Mouse (Mus musculus): ENCODE data around the gene Prss16. TPM values are rescaled to one million over a fixed set of nuclear protein-coding genes. Genes with fewer than 3 reads are reported as not detected.
A peak's percentile ranks its signal among the peaks of the same experiment; 100 is the strongest.

Prss16 gene
- total and polyA plus RNA-seq, 2 experiments from 2014 or later: not detected

- peaks cover 2% of the 10 kb centered on the region; the same call in 1 of the 2 replicates for H3K9me3 ChIP-seq (ENCODE audit: low read length)
- ATAC-seq (peak; percentile 86), DNase-seq (ENCODE audit: low spot score) (peak; percentile 83)
- no peak overlapping the region for H3K9ac ChIP-seq (replicated peaks; ENCODE audit: low read length)
- H3K36me3 ChIP-seq (ENCODE audit: insufficient read depth, low read length): no peaks in the 10 kb centered on the region
- no peaks in the 10 kb centered on the region for H3K4me1 ChIP-seq (ENCODE audit: insufficient read depth, low read length)
- TF ChIP-seq CTCF (IDR thresholded peaks at IDR 0.05; ENCODE audit: low read depth): no peak
- no peak overlapping the region for H3K4me3 ChIP-seq (ENCODE audit: low read length)
- H3K27me3 ChIP-seq (ENCODE audit: insufficient read depth, low read length): peaks cover 71% of the 10 kb centered on the region
- no peak overlapping the region for H3K27ac ChIP-seq
- 18% methylated on average over 27 of the region's 27 CpGs for WGBS
- no peak overlapping the region for H3K4me2 ChIP-seq (ENCODE audit: low read depth, low read length)
Observed at GRCm38 (mm10) chr13:22015479-22016450, 6.2 kb upstream of the Prss16 start.

GRCm38 (mm10) chr13:22014411-22014845, 4.9 kb upstream of the Prss16 start:
- Histone ChIP-seq H3K27ac (no peak overlapping the region), H3K36me3 (ENCODE audit: insufficient read depth, low read length) (no peaks in the 10 kb centered on the region), H3K4me1 (ENCODE audit: insufficient read depth, low read length) (no peaks in the 10 kb centered on the region), H3K9me3 (ENCODE audit: low read length) (peaks cover 2% of the 10 kb centered on the region; the same call in 1 of the 2 replicates), H3K27me3 (ENCODE audit: insufficient read depth, low read length) (peaks cover 84% of the 10 kb centered on the region), H3K4me3 (ENCODE audit: low read length) (no peak overlapping the region), H3K4me2 (ENCODE audit: low read depth, low read length) (0 out of 2 replicates have a peak overlapping the region, but pooled peaks have one; percentile 13), H3K9ac (replicated peaks; ENCODE audit: low read length) (no peak overlapping the region)
- no peak for TF ChIP-seq CTCF (IDR thresholded peaks at IDR 0.05; ENCODE audit: low read depth)
- ATAC-seq: no peak
- no peak for DNase-seq (ENCODE audit: low spot score)
- WGBS: 22% methylated on average over 17 of the region's 17 CpGs

- Histone ChIP-seq H3K4me2 (ENCODE audit: low read depth, low read length) (no peak overlapping the region), H3K27me3 (ENCODE audit: insufficient read depth, low read length) (peaks cover 86% of the 10 kb centered on the region), H3K9ac (replicated peaks; ENCODE audit: low read length) (no peak overlapping the region), H3K4me3 (ENCODE audit: low read length) (no peak overlapping the region), H3K9me3 (ENCODE audit: low read length) (peaks cover 2% of the 10 kb centered on the region; the same call in 1 of the 2 replicates), H3K27ac (no peak overlapping the region), H3K36me3 (ENCODE audit: insufficient read depth, low read length) (no peaks in the 10 kb centered on the region), H3K4me1 (ENCODE audit: insufficient read depth, low read length) (no peaks in the 10 kb centered on the region)
- ATAC-seq (no peak), DNase-seq (ENCODE audit: low spot score) (no peak)
- no peak for TF ChIP-seq CTCF (IDR thresholded peaks at IDR 0.05; ENCODE audit: low read depth)
- WGBS: 33% methylated on average over 13 of the region's 13 CpGs
Observed at GRCm38 (mm10) chr13:22013716-22014115, 4.2 kb upstream of the Prss16 start.

- Histone ChIP-seq H3K36me3 (ENCODE audit: insufficient read depth, low read length) (no peaks in the 10 kb centered on the region), H3K4me1 (ENCODE audit: insufficient read depth, low read length) (peaks cover 12% of the 10 kb centered on the region; the same call in 1 of the 2 replicates), H3K27me3 (ENCODE audit: insufficient read depth, low read length) (peaks cover 87% of the 10 kb centered on the region), H3K4me3 (ENCODE audit: low read length) (no peak overlapping the region), H3K9ac (replicated peaks; ENCODE audit: low read length) (no peak overlapping the region), H3K9me3 (ENCODE audit: low read length) (no peaks in the 10 kb centered on the region), H3K4me2 (ENCODE audit: low read depth, low read length) (no peak overlapping the region), H3K27ac (no peak overlapping the region)
- no peak for ATAC-seq
- no peak for TF ChIP-seq CTCF (IDR thresholded peaks at IDR 0.05; ENCODE audit: low read depth)
- 77% methylated on average over 3 of the region's 3 CpGs for WGBS
- no peak for DNase-seq (ENCODE audit: low spot score)
Observed at GRCm38 (mm10) chr13:22008707-22009106, 835 bp downstream of the Prss16 start.

- H3K36me3 ChIP-seq (ENCODE audit: insufficient read depth, low read length): no peaks in the 10 kb centered on the region
- ATAC-seq (no peak), DNase-seq (ENCODE audit: low spot score) (no peak)
- H3K9me3 ChIP-seq (ENCODE audit: low read length): no peaks in the 10 kb centered on the region
- TF ChIP-seq CTCF (IDR thresholded peaks at IDR 0.05; ENCODE audit: low read depth): no peak
- no peak overlapping the region for H3K9ac ChIP-seq (replicated peaks; ENCODE audit: low read length)
- no peak overlapping the region for H3K4me3 ChIP-seq (ENCODE audit: low read length)
- H3K27ac ChIP-seq: no peak overlapping the region
- H3K4me1 ChIP-seq (ENCODE audit: insufficient read depth, low read length): peaks cover 12% of the 10 kb centered on the region; the same call in 1 of the 2 replicates
- WGBS: 47% methylated on average over 7 of the region's 7 CpGs
- H3K4me2 ChIP-seq (ENCODE audit: low read depth, low read length): no peak overlapping the region
- peaks cover 88% of the 10 kb centered on the region for H3K27me3 ChIP-seq (ENCODE audit: insufficient read depth, low read length)
Observed at GRCm38 (mm10) chr13:22007872-22008271, 1.7 kb downstream of the Prss16 start.

GRCm38 (mm10) chr13:22007121-22007510, 2.4 kb downstream of the Prss16 start:
- peak overlapping the region; percentile 46 for H3K4me3 ChIP-seq (ENCODE audit: low read length)
- no peak for ATAC-seq
- H3K27ac ChIP-seq: no peak overlapping the region
- peaks cover 88% of the 10 kb centered on the region for H3K27me3 ChIP-seq (ENCODE audit: insufficient read depth, low read length)
- no peak overlapping the region for H3K9ac ChIP-seq (replicated peaks; ENCODE audit: low read length)
- no peak for DNase-seq (ENCODE audit: low spot score)
- H3K9me3 ChIP-seq (ENCODE audit: low read length): no peaks in the 10 kb centered on the region
- H3K4me2 ChIP-seq (ENCODE audit: low read depth, low read length): peak overlapping the region; percentile 86
- no peak for TF ChIP-seq CTCF (IDR thresholded peaks at IDR 0.05; ENCODE audit: low read depth)
- H3K36me3 ChIP-seq (ENCODE audit: insufficient read depth, low read length): no peaks in the 10 kb centered on the region
- H3K4me1 ChIP-seq (ENCODE audit: insufficient read depth, low read length): peaks cover 12% of the 10 kb centered on the region; the same call in 1 of the 2 replicates
- 3% methylated on average over 18 of the region's 18 CpGs for whole genome bisulfite sequencing

Measured in hindbrain, postnatal 0 days (tissue).